Mouse (Mus musculus) embryo, embryonic 9.5 days (tissue): ENCODE results near the gene BC052040.
A peak's percentile ranks its signal among the peaks of the same experiment; 100 is the strongest.

Source experiments
- DNase-seq: peaks from one replicate; pipeline ENCODE4 v3.0.0-alpha.2; 2017; ENCODE audit errors: extremely low spot score

BC052040 gene

DNA sequence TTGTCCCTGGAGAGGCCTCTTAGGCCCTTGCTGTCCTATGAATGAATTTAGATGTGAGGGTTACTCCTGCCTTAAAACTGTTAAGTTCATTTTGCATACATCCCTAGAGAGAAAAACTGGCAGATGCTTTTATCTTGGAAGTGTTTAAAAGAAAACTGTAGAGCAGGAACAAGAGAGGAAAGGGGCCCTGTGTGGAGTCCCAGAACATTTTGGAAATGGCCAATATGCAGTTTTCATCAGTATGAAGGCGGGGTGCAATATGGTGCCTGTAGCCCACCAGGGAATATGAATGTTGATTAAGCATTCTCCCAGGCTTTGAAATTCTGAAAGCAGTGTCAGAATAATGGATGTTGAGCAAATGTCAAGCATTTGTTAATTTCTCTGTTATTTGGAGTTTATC, 19.8 kb downstream of the BC052040 start:
- no peak for DNase-seq

DNA sequence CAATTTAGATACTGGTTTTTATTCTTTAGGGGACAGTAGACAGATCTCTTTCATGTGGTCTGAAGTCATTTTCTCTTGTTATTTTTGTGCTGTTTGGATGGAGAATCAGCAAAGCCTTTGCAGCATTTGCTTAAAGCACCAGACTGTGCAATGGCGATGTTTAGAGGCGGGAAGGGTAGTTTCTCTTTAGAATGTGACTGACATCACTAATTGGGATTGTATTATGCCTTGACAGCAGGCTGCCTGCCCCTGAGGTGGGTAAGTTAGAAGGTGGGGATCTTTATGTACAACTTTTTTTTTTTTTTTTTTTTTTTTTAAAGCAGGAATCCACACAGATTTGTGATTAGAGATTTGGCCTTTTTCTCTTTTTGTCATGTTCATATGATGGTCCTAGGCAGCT, 20.6 kb downstream of the BC052040 start:
- DNase-seq = no peak

DNA sequence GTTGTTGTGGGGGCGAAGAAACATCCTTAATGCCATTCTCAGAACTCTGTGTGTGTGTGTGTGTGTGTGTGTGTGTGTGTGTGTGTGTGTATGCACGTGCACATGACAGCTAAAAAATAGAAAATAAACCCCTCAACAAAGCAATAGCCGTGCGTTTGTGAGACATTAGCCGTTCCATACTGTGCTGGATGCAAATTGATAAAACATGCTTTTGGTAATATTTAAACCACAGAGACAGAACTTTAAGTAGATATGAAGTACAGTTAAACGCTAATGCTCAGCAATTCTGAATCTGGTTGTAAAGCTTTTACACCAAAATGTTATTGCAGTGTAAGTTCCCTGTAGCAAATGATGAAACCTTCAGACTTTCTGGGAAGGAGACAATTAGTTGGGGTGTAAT, 22.6 kb downstream of the BC052040 start:
- DNase-seq = no peak

- peak; percentile 17 for DNase-seq
These were observed 24.4 kb downstream of the BC052040 start for GRCm38 (mm10) chr2:115605829-115606336.

- no peak for DNase-seq
These were observed 27.5 kb downstream of the BC052040 start for GRCm38 (mm10) chr2:115609020-115609419.

DNA sequence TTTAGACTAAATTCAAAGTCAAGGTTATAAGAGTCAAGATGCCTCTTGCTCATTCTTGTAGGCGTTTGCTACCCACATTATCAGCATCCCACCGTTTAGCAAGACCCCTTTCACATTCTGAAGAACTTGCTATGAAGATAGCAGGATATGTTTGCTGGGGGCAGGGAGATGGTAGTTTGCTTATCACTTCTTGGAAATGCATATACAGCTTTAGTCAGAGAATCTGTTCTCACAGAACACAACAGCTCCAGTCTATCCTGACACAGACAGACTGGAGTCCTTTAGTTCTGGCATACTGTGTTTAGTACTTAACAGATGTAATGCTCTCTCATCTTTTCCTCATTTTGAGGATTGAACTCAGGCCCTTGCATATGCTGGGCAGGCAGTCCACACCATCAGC, 28.6 kb downstream of the BC052040 start:
- no peak for DNase-seq

DNA sequence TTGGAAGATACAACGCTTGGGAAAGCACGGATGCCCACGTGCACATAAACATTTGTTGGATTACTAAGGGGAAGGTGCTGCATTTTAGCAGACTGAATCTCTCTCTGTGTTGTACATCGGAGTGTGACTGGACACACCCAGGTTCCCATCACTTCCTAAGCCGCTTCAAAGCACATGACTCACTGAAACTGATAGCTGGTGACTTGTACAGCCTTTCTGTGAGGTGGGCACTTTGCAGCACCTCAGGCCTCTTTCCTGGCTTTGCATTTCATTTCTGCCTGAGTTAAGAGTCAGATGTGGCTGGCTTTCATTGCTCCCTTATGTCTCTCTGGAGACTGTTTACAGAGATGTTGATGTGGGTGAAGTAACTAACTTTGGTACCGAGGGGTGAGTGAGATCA, 29.0 kb downstream of the BC052040 start:
- no peak for DNase-seq

GRCm38 (mm10) chr2:115613830-115614520, 32.5 kb downstream of the BC052040 start:
- DNase-seq = no peak

- no peak for DNase-seq
These were observed 47.0 kb downstream of the BC052040 start for GRCm38 (mm10) chr2:115628471-115628870.

- peak; percentile 58 for DNase-seq
These were observed 49.5 kb downstream of the BC052040 start for GRCm38 (mm10) chr2:115631031-115631434.

GRCm38 (mm10) chr2:115631826-115632225, 50.3 kb downstream of the BC052040 start:
- DNase-seq = no peak

DNA sequence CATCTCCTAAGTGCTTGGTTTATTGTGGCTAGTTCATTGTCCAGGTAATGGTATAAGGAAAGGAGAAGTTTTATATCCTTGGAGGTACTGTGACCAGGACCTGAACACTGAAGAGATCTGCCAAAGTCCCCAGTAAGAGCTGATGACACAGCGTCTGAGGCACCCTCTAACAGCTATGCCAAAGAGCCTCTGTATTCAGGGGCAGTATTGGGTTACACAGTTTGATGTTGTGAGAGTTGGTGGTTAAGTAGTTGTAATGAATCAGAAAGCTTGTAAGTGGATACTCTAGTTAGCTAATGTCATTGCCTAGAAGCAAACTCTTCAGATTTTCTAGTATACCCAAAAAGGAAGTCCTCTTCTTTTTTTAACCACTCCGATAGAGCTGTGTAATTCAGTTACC, 68.7 kb downstream of the BC052040 start:
- no peak for DNase-seq

DNA sequence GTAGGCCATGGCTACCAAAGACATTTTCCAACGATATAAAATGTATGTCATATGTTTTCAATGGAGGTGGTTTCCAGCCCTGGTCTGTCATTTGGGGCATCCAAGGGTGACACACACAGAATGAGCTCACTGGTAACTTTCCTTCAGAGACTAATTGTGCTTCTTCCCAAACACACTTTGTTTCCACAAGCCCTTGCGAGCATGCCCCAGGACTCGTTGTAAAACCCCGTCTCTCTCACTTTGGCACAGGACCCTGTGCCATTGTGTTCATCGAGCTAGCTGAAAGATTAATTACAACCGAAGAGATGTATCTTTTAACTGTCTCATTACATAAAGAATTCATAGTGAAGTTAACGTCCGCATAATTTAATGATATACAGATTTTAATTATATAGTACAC, 78.2 kb downstream of the BC052040 start:
- DNase-seq = no peak

DNA sequence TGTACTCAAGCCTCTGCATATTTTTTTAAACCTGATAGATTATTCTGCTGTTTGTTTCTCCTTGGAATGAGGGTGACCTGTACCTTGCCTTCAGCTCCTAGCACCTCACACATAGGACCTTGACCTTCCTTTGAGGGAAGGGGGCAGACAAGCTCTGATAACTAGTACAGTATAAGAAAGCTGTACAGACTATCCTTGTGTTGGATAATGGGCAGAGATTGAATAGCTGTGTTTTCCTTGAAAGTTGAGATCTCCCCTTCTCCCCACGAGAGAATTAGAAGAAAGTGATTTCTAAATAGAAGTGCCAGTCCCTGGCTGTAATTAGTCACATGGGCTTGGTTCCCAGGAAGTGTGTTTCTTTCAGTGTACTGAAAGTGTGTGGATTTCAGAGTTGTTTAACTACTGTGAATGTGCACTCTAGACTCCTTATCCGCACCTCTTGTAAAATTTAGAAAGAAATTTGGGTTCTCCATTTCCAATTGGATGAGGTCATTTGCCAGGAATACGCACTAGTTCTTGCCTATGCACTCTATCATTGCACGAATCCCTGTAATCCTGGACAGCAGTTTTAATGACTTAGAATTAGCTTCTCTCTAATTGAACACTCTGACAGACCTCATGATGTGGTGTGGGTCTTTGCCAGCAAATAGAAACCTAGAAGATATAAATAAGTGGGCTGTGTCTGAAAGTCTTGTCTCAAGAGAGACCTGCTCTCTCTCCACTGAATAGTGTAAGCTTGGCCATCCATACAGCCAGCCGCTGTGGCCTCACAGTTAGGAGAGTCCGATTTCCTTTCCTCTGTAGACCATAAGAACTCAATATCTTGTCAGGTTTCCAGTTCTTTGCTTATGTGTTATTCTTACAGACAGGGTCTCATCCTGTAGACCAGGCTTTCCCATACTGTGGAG, 79.0 kb downstream of the BC052040 start:
- no peak for DNase-seq

DNA sequence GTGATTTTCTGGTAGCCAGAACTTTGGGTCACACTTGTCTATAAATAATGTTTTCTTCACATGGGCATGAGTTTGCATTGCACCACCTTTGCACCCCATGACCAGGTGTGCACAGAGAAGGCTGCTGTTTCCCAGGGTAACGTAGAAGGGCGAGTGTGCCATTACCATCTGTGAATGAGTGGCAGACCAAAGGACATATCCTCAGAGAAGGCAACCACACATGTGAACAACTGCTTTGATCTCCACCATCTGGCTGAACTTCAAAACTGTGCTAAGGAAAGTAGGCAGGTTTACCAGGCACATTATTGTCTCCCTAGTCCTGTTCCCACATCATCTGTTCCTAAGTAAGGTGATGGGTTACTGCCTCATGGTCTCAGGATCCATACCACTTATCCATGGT, 86.0 kb downstream of the BC052040 start:
- no peak for DNase-seq

- no peak for DNase-seq
These were observed 91.6 kb downstream of the BC052040 start for GRCm38 (mm10) chr2:115673054-115673660.

DNA sequence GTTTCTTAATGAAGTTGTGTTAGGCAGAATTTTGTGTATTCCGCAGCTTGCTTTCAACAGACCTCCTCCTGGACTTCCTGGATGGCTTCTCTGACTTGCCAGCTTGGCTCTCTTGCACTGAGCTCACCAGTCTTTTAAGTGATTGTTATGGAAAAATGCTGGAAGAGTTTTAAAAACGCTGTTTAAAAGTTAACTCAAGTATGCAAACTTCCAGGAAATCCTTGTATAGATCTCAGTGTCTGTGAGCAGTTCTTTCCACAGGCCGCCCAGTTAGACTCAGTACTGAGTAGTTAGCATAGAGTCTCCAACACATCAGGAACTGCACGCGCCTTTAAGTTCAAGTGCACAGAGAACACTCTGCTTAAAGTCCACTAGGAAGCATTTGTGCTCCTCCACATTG, 97.3 kb downstream of the BC052040 start:
- no peak for DNase-seq

GRCm38 (mm10) chr2:115685250-115685649, 103.7 kb downstream of the BC052040 start:
- DNase-seq = no peak

- no peak for DNase-seq
These were observed 106.1 kb downstream of the BC052040 start for GRCm38 (mm10) chr2:115687612-115688011.

- no peak for DNase-seq
These were observed 106.8 kb downstream of the BC052040 start for GRCm38 (mm10) chr2:115688282-115688681.

DNA sequence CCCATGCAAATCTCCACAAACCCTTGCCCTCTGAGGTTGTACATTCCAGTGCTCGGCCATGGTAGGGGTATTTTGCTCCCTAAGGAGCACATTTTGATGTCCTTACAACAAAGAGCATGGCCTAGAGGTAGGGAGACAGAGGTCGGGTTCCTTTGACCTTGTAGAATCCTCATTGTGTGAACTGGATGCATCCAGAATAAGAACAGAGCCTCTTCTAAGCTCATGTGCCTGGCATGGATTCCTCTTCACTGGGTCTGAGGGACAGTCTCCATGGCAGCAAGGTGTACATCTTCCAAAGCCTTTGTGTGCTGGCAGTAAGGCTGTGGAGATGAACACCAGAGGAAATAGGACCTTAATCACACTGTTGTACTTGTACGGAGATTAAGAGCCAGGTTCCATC, 112.3 kb downstream of the BC052040 start:
- DNase-seq = no peak

DNA sequence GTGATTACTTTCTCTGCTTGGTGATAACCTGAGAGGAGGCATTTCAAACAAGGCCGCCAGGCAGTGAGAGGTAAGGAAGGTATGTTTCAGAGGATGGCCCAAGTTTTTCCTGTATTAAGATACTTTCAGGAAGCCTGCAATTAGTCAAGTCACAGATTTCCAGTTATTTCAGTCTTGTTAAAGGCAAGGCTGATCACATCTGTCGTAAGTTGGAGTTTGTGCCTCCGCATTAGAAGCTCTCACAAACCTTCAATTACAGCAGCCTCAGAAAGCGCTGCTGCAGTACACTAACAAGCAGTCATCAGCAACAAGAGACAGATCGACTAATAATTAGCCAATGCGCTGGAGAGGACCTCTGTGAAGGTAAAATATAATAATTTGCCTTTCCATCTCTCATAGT, 112.9 kb downstream of the BC052040 start:
- no peak for DNase-seq
